Comparison of ENCODE assay signal across 8 mouse cellular contexts in genomic region chr8:121107668-121108656, GRCm38 (mm10). TPM values are rescaled to one million over a fixed set of nuclear protein-coding genes. Genes with fewer than 3 reads are reported as not detected.
A peak's percentile ranks its signal among the peaks of the same experiment; 100 is the strongest.
DNase-seq lines count a peak whose midpoint lies in the region; ATAC-seq and TF ChIP-seq lines count a peak whose summit lies in the region.

TSS of gene Mthfsd (minus strand) at chr8:121108392.

- H3K4me1 ChIP-seq in bone marrow macrophage, adult 2 months (ENCODE audit: control insufficient read depth, insufficient read depth, low read length): peaks cover 21% of the 10 kb centered on the region
- H3K4me1 ChIP-seq in embryonic fibroblast, embryonic 13.5 days (ENCODE audit: control insufficient read depth, insufficient read depth, low read length): peaks cover 7% of the 10 kb centered on the region
- peaks cover 8% of the 10 kb centered on the region for H3K4me1 ChIP-seq in kidney, embryonic 14.5 days (ENCODE audit: control insufficient read depth, insufficient read depth, low read length)
- peaks cover 16% of the 10 kb centered on the region for H3K4me1 ChIP-seq in limb, embryonic 15.5 days

- peak within 1 kb of the TSS; percentile 87 for H3K4me3 ChIP-seq in bone marrow macrophage, adult 2 months (ENCODE audit: insufficient read depth, low read length)
- peak within 1 kb of the TSS; percentile 95 for H3K4me3 ChIP-seq in embryonic fibroblast, embryonic 13.5 days (ENCODE audit: insufficient read depth, low read length)
- H3K4me3 ChIP-seq in kidney, embryonic 14.5 days (ENCODE audit: low read length): peak within 1 kb of the TSS; percentile 96
- H3K4me3 ChIP-seq in limb, embryonic 15.5 days: peak within 1 kb of the TSS; percentile 96

- H3K9ac ChIP-seq in kidney, embryonic 14.5 days (ENCODE audit: low read depth, low read length): peak within 1 kb of the TSS; percentile 83
- peak within 1 kb of the TSS; percentile 91 for H3K9ac ChIP-seq in limb, embryonic 15.5 days

- peak within 1 kb of the TSS; percentile 89 for H3K4me2 ChIP-seq in kidney, embryonic 14.5 days (replicated peaks; ENCODE audit: low read depth, low read length)
- H3K4me2 ChIP-seq in limb, embryonic 15.5 days: peak within 1 kb of the TSS; percentile 86

- TF ChIP-seq POLR2A in bone marrow macrophage, adult 2 months (IDR thresholded peaks at IDR 0.05; ENCODE audit: borderline replicate concordance, low read depth, low read length): peak; percentile 75
- TF ChIP-seq POLR2A in embryonic fibroblast, embryonic 13.5 days (IDR thresholded peaks at IDR 0.05; ENCODE audit: low read depth, low read length): peak; percentile 99

- H3K36me3 ChIP-seq in kidney, embryonic 14.5 days (ENCODE audit: control insufficient read depth, insufficient read depth, low read length): peaks cover 21% of the 10 kb centered on the region
- H3K36me3 ChIP-seq in limb, embryonic 15.5 days: peaks cover 24% of the 10 kb centered on the region

- peak; percentile 91 for ATAC-seq in kidney, embryonic 14.5 days (ENCODE audit: low FRiP score, low TSS enrichment)
- peak; percentile 87 for ATAC-seq in limb, embryonic 15.5 days (ENCODE audit: insufficient number of reproducible peaks, low FRiP score, low TSS enrichment, low read depth)

- H3K27ac ChIP-seq in bone marrow macrophage, adult 2 months (ENCODE audit: insufficient read depth, low read depth, low read length): peak within 1 kb of the TSS; percentile 10; the same call in 1 of the 2 replicates
- peak within 1 kb of the TSS; percentile 63 for H3K27ac ChIP-seq in embryonic fibroblast, embryonic 13.5 days (ENCODE audit: insufficient read depth, low read length)
- peak within 1 kb of the TSS; percentile 77; the same call in 1 of the 2 replicates for H3K27ac ChIP-seq in kidney, embryonic 14.5 days (ENCODE audit: low read depth, low read length)
- peak within 1 kb of the TSS; percentile 84 for H3K27ac ChIP-seq in limb, embryonic 15.5 days

- DNase-seq in A20 (ENCODE audit: low read depth, low spot score): peak; percentile 98
- peak; percentile 99 for DNase-seq in heart, adult 9 months (ENCODE audit: low spot score in 2 of 2)
- peak; percentile 86 to 96 for DNase-seq in monocyte, adult 2 months (ENCODE audit: low read depth in 1 of 2, low spot score in 2 of 2)
- DNase-seq in spleen, postnatal 36 days (ENCODE audit: low spot score in 2 of 2): peak; percentile 98

- no peaks in the 10 kb centered on the region for H3K9me3 ChIP-seq in kidney, embryonic 14.5 days (ENCODE audit: control insufficient read depth, low read length)
- no peaks in the 10 kb centered on the region for H3K9me3 ChIP-seq in limb, embryonic 15.5 days

- 0 out of 2 replicates have a peak, but pooled peaks cover 3% of the 10 kb centered on the region for H3K27me3 ChIP-seq in kidney, embryonic 14.5 days (ENCODE audit: control insufficient read depth, insufficient read depth, low read length)
- H3K27me3 ChIP-seq in limb, embryonic 15.5 days: peaks cover 13% of the 10 kb centered on the region

- 2% methylated on average over 75 of the region's 75 CpGs for WGBS in kidney, embryonic 14.5 days
- WGBS in limb, embryonic 15.5 days: 2% methylated on average over 75 of the region's 75 CpGs

- no peak for TF ChIP-seq CTCF in bone marrow macrophage, adult 2 months (IDR thresholded peaks at IDR 0.05; ENCODE audit: low read depth, low read length)
- TF ChIP-seq CTCF in embryonic fibroblast, embryonic 13.5 days (IDR thresholded peaks at IDR 0.05; ENCODE audit: borderline replicate concordance, insufficient read depth, low read length): no peak

RNA-seq across cellular contexts. Expression of gene Mthfsd, which starts in this region (rescaled TPM):
- polyA plus RNA-seq in bone marrow macrophage, adult 2 months (2012; ENCODE audit: insufficient read depth, insufficient read length, missing spikeins): 15.6 and 21.0 TPM in 2 replicates
- 58.3 and 63.3 TPM in 2 replicates for polyA plus RNA-seq in embryonic fibroblast, embryonic 13.5 days (2011; ENCODE audit: insufficient read length, low read depth, missing spikeins)
- 67.0 and 72.8 TPM in 2 replicates for polyA plus RNA-seq in kidney, embryonic 14.5 days (2014; fragmentation: Nextera tagmentation; extraction: Ambion mirVana)
- polyA plus RNA-seq in limb, embryonic 15.5 days (2015; fragmentation: Nextera tagmentation; extraction: Ambion mirVana): 61.1 and 62.0 TPM in 2 replicates

Comparison
In these comparisons a context has a peak if more than half of its experiments do, and no peak if none do; other contexts are left out.
1. Peak in every context shown above with its lines: DNase-seq, ATAC-seq, H3K4me3 ChIP-seq and H3K27ac ChIP-seq.
2. H3K27ac ChIP-seq: peak in every context shown above with its lines; median percentile 84 in limb, embryonic 15.5 days; 77 in kidney, embryonic 14.5 days; 63 in embryonic fibroblast, embryonic 13.5 days; 10 in bone marrow macrophage, adult 2 months.